Mouse (Mus musculus) heart, embryonic 11.5 days (tissue): Measurements from ENCODE around the gene Nrxn3. TPM values are rescaled to one million over a fixed set of nuclear protein-coding genes. Genes with fewer than 3 reads are reported as not detected.

ENCODE experiments used
- ATAC-seq: fragments of 200-750 bp; cut with Nextera tagmentation; replicated peaks from 2 replicates; pipeline ENCODE4 v1.8.0; 2017; ENCODE audit warnings: moderate library complexity; ENCODE audit not compliant: insufficient number of reproducible peaks, low FRiP score, low TSS enrichment
- H3K27ac ChIP-seq: fragments of 300-500 bp; sonication (generic); 2 replicates; pipeline ENCODE4 v1.5.1; 2014; ENCODE audit warnings: mild to moderate bottlenecking, low read depth, low read length
- H3K27me3 ChIP-seq: fragments of 300-500 bp; sonication (generic); 2 replicates; pipeline ENCODE4 v1.6.1; 2014; ENCODE audit warnings: mild to moderate bottlenecking, low read length, mixed read lengths; ENCODE audit not compliant: control insufficient read depth, insufficient read depth
- H3K36me3 ChIP-seq: fragments of 300-500 bp; sonication (generic); 2 replicates; pipeline ENCODE4 v1.6.1; 2014; ENCODE audit warnings: mild to moderate bottlenecking, low read length, moderate library complexity, mixed read lengths; ENCODE audit not compliant: control insufficient read depth, insufficient read depth
- H3K4me1 ChIP-seq: fragments of 300-500 bp; sonication (generic); 2 replicates; pipeline ENCODE4 v1.6.1; 2014; ENCODE audit warnings: low read length; ENCODE audit not compliant: control insufficient read depth, insufficient read depth
- H3K4me2 ChIP-seq: fragments of 300-500 bp; sonication (generic); 2 replicates; pipeline ENCODE4 v1.6.1; 2014; ENCODE audit warnings: mild to moderate bottlenecking, moderate library complexity
- H3K4me3 ChIP-seq: fragments of 300-500 bp; sonication (generic); 2 replicates; pipeline ENCODE4 v1.5.1; 2014; ENCODE audit warnings: low read depth, low read length
- H3K9ac ChIP-seq: fragments of 300-500 bp; sonication (generic); 2 replicates; pipeline ENCODE4 v1.6.1; 2014; ENCODE audit warnings: mild to moderate bottlenecking, low read depth, low read length, moderate library complexity
- H3K9me3 ChIP-seq: fragments of 300-500 bp; sonication (generic); replicated peaks from 2 replicates; pipeline ENCODE4 v1.6.1; 2016; ENCODE audit warnings: low read length; ENCODE audit not compliant: control insufficient read depth
- WGBS: fragments of 180-500 bp; shearing (Covaris S2); extraction: QIAGEN DNeasy Blood & Tissue Kit; methylation state at CpG from one replicate; pipeline ENCODE4 v1.1.7; 2014; ENCODE audit not compliant: insufficient replicate concordance; 5-methylcytosine and 5-hydroxymethylcytosine counted together
- polyA plus RNA-seq: library from polyadenylated mRNA; unstranded; fragments of >200 nt; fragmentation: Nextera tagmentation; extraction: Ambion mirVana; gene quantifications from 2 replicates; pipeline ENCODE4 v1.2.1, GENCODE M21; 2014

Gene Nrxn3
- polyA plus RNA-seq, 1 experiment from 2014 or later: 4.5 TPM

- 60% methylated on average over 4 of the region's 4 CpGs for WGBS
- H3K9ac ChIP-seq: no peak overlapping the region
- H3K4me2 ChIP-seq: no peak overlapping the region
- no peaks in the 10 kb centered on the region for H3K36me3 ChIP-seq
- H3K27ac ChIP-seq: no peak overlapping the region
- no peak for ATAC-seq
- no peak overlapping the region for H3K4me3 ChIP-seq
- H3K4me1 ChIP-seq: no peaks in the 10 kb centered on the region
- no peaks in the 10 kb centered on the region for H3K27me3 ChIP-seq
- no peaks in the 10 kb centered on the region for H3K9me3 ChIP-seq
Measured at GRCm38 (mm10) chr12:89255275-89255892, 532.7 kb downstream of the Nrxn3 start.

- Histone ChIP-seq H3K27me3 (no peaks in the 10 kb centered on the region), H3K4me1 (no peaks in the 10 kb centered on the region), H3K9ac (no peak overlapping the region), H3K36me3 (no peaks in the 10 kb centered on the region), H3K4me2 (no peak overlapping the region), H3K9me3 (no peaks in the 10 kb centered on the region), H3K27ac (no peak overlapping the region), H3K4me3 (no peak overlapping the region)
- ATAC-seq: no peak
- WGBS: 82% methylated on average over 3 of the region's 3 CpGs
Measured at GRCm38 (mm10) chr12:89258879-89259278, 536.2 kb downstream of the Nrxn3 start.

GRCm38 (mm10) chr12:89260076-89260475 lies 537.4 kb downstream of the Nrxn3 start:
- no peak overlapping the region for H3K9ac ChIP-seq
- no peak overlapping the region for H3K27ac ChIP-seq
- H3K9me3 ChIP-seq: no peaks in the 10 kb centered on the region
- H3K27me3 ChIP-seq: no peaks in the 10 kb centered on the region
- no peaks in the 10 kb centered on the region for H3K36me3 ChIP-seq
- H3K4me3 ChIP-seq: no peak overlapping the region
- WGBS: 76% methylated on average over 24 of the region's 24 CpGs
- no peaks in the 10 kb centered on the region for H3K4me1 ChIP-seq
- no peak for ATAC-seq
- H3K4me2 ChIP-seq: no peak overlapping the region

GRCm38 (mm10) chr12:89262261-89262660 lies 539.6 kb downstream of the Nrxn3 start:
- Histone ChIP-seq H3K4me1 (no peaks in the 10 kb centered on the region), H3K4me2 (no peak overlapping the region)
- ATAC-seq: no peak

GRCm38 (mm10) chr12:89282362-89283343 lies 560.0 kb downstream of the Nrxn3 start:
- Histone ChIP-seq H3K4me2 (no peak overlapping the region), H3K36me3 (no peaks in the 10 kb centered on the region), H3K9me3 (no peaks in the 10 kb centered on the region), H3K9ac (no peak overlapping the region), H3K27me3 (no peaks in the 10 kb centered on the region), H3K4me1 (no peaks in the 10 kb centered on the region), H3K27ac (no peak overlapping the region), H3K4me3 (no peak overlapping the region)
- WGBS: 58% methylated on average over 6 of the region's 6 CpGs
- ATAC-seq: no peak

More at GRCm38 (mm10) chr12:89262261-89262660, 539.6 kb downstream of the Nrxn3 start:
- no peak overlapping the region for H3K4me3 ChIP-seq
- H3K36me3 ChIP-seq: no peaks in the 10 kb centered on the region
- H3K9me3 ChIP-seq: no peaks in the 10 kb centered on the region
- H3K9ac ChIP-seq: no peak overlapping the region
- H3K27ac ChIP-seq: no peak overlapping the region
- H3K27me3 ChIP-seq: no peaks in the 10 kb centered on the region
- 69% methylated on average over 1 of the region's 1 CpGs for WGBS

GRCm38 (mm10) chr12:89284412-89284811 lies 561.7 kb downstream of the Nrxn3 start:
- ATAC-seq: no peak
- WGBS: 75% methylated on average over 3 of the region's 3 CpGs
- no peaks in the 10 kb centered on the region for H3K4me1 ChIP-seq
- no peak overlapping the region for H3K4me3 ChIP-seq
- no peak overlapping the region for H3K9ac ChIP-seq
- no peak overlapping the region for H3K27ac ChIP-seq
- no peaks in the 10 kb centered on the region for H3K27me3 ChIP-seq
- H3K9me3 ChIP-seq: no peaks in the 10 kb centered on the region
- H3K4me2 ChIP-seq: no peak overlapping the region
- H3K36me3 ChIP-seq: no peaks in the 10 kb centered on the region

- no peaks in the 10 kb centered on the region for H3K9me3 ChIP-seq
- no peak overlapping the region for H3K4me2 ChIP-seq
- no peaks in the 10 kb centered on the region for H3K36me3 ChIP-seq
- no peak overlapping the region for H3K27ac ChIP-seq
- no peak overlapping the region for H3K9ac ChIP-seq
- no peak overlapping the region for H3K4me3 ChIP-seq
- H3K4me1 ChIP-seq: no peaks in the 10 kb centered on the region
- H3K27me3 ChIP-seq: no peaks in the 10 kb centered on the region
- 45% methylated on average over 4 of the region's 4 CpGs for WGBS
- no peak for ATAC-seq
Measured at GRCm38 (mm10) chr12:89287037-89287436, 564.4 kb downstream of the Nrxn3 start.

GRCm38 (mm10) chr12:89289589-89290274 lies 567.1 kb downstream of the Nrxn3 start:
- no peak overlapping the region for H3K9ac ChIP-seq
- H3K9me3 ChIP-seq: no peaks in the 10 kb centered on the region
- no peaks in the 10 kb centered on the region for H3K4me1 ChIP-seq
- H3K4me3 ChIP-seq: no peak overlapping the region
- no peaks in the 10 kb centered on the region for H3K36me3 ChIP-seq
- H3K27ac ChIP-seq: no peak overlapping the region
- no peaks in the 10 kb centered on the region for H3K27me3 ChIP-seq
- WGBS: 61% methylated on average over 4 of the region's 4 CpGs
- H3K4me2 ChIP-seq: no peak overlapping the region
- ATAC-seq: no peak
